Mouse (Mus musculus) hindlimb bud, embryonic 11.5 days (tissue): ENCODE data around the gene Alg14.

Source experiments
- DNase-seq: peaks from one replicate; pipeline ENCODE4 v3.0.0-alpha.2; 2012; ENCODE audit warnings: low read depth, low spot score; ENCODE audit errors: extremely low spot score

Alg14 gene

GRCm38 (mm10) chr3:121401384-121401783 is 109.8 kb downstream of the Alg14 start:
- no peak for DNase-seq

GRCm38 (mm10) chr3:121402096-121402495 is 110.5 kb downstream of the Alg14 start:
- DNase-seq: no peak

- DNase-seq: no peak
These were observed 111.9 kb downstream of the Alg14 start for GRCm38 (mm10) chr3:121403449-121403848.

- no peak for DNase-seq
These were observed 113.5 kb downstream of the Alg14 start for GRCm38 (mm10) chr3:121405101-121405500.

GRCm38 (mm10) chr3:121407417-121407816 is 115.8 kb downstream of the Alg14 start:
- no peak for DNase-seq

GRCm38 (mm10) chr3:121408386-121408785 is 116.8 kb downstream of the Alg14 start:
- no peak for DNase-seq

- no peak for DNase-seq
These were observed 119.9 kb downstream of the Alg14 start for GRCm38 (mm10) chr3:121411450-121411849.
